Mouse (Mus musculus) heart, postnatal 25 days (tissue): ENCODE measurements around the gene Trim59. TPM values are rescaled to one million over a fixed set of nuclear protein-coding genes. Genes with fewer than 3 reads are reported as not detected.
"Not testable (repeated sequence)": the region's sequence is repeated elsewhere in the genome, so short reads cannot be mapped to it uniquely, and the experiment has no call there.

ENCODE experiments used
- DNase-seq: peaks from one replicate; pipeline ENCODE4 v3.0.0; 2022; ENCODE audit warnings: low spot score
- intact Hi-C: fragments of 180-260 bp; cut with DNase I; formaldehyde crosslinking; loops from one replicate; pipeline ENCODE4 v1.15.1; 2025
- total RNA-seq, 2 experiments: library from RNA; stranded (reverse); gene quantifications; 2 replicates each; pipeline ENCODE4 v1.2.3; 2021

Gene Trim59
- total RNA-seq = 1 to 10 TPM; 2.5 to 2.7 TPM

DNA sequence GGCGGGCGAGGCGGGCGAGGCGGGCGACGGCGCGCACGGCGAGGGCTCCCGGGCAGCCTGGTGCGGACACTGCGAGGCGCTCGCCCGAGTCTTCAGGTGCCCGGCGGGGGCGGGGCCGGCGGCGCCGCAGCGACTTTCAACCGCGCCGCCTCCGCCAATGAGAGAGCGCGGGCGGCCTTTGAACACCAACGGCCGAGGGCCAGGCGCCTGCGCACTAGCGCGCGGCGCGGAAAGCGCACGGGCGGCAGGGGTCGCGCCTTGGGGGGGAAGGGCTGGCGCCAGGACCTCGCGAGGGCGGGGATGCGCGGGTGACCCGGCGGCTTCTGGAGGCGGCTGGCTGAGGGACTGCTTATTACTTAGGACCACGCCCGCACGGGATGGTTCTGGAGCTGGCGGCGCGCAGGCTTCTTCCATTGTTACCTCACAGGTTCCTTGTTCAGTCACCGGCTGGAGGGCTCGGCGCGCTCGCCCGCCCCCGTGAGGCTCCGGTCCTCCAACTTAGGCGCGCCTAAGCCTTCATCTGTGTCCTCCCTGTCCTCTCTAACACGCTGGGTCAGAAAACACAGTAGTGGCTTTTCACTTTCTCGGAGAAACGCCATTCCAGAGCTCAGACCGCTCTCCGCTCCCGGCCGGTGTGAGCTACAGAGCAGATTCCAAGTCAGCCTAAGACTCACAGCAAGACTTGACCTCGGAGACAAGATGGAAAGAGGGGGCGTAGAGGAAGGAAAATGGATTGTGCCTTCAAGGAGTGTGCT lies at the start of gene Trim59:
TSS of gene Trim59 (minus strand) at position 111 of the 755 bp plus-strand sequence.
- DNase-seq = peak; percentile 83
- intact Hi-C loops = loop anchor here (2.0 kb wide), 1 partner anchor 18 kb away; no protein-coding TSS in a partner anchor

DNA sequence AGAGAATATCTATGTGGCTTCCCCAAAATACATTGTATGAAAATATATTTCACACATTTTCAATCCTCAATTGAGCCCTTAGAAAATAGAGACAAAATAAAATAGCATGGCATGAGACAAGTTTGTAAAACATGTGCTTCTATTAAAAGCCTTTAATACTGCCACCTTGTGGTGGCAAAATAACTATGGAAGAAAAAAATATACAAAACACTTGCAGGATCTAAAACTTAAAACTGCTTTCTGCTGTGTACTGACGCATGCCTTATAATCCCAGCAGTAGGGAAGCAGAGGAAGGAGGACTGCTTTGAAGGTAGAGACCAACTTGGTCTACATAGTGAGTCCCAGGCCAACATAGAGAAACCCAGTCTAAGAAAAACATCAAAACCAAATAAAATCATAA lies 19.4 kb upstream of the Trim59 start:
- DNase-seq = no peak
- intact Hi-C loops = loop anchor here (10.0 kb wide), 1 partner anchor 349 kb away; no protein-coding TSS in a partner anchor

DNA sequence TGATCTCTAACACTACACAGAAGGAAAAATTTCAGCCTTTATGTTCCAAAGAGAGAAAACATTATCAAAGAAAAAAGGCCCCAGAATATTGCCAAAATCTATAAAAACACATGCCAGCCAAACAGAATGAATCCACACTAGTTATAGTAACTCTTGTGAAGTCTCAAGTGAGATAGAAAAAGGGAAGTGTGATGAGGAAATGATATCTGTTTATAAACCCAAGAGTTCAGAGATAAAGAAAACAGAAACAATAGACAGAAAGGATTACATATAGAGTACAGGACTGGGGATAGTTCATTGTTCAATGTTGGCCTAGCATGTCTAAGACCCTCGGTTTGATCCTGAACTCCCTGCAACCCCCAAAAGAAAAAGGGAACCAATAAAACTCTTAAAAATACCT lies 18.2 kb upstream of the Trim59 start:
- intact Hi-C loops = loop anchor here (2.0 to 10.0 kb wide), 2 partner anchors 18 to 348 kb away; partner anchors contain the start of gene Trim59
- no peak for DNase-seq

DNA sequence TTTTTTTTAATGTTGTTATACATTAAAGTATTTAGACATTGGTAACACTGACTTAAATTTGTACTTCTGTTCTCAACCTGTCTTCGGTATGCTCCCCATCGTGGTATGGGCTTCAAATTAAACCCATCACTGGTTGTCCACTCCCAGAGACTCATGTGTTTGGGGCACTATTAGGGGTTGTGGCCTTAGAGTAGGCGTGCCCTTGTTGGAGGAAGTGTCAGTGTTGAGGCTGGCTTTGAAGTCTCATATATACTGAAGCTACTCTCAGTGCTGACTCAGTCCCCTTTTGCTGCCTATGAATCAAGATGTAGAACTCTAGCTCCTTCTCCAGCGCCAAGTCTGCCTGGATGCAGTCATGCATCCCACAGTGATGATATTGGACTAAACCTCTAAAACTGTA lies 16.1 kb upstream of the Trim59 start:
- DNase-seq = no peak
- intact Hi-C loops = loop anchor here (10.0 kb wide), 1 partner anchor 346 kb away; no protein-coding TSS in a partner anchor

DNA sequence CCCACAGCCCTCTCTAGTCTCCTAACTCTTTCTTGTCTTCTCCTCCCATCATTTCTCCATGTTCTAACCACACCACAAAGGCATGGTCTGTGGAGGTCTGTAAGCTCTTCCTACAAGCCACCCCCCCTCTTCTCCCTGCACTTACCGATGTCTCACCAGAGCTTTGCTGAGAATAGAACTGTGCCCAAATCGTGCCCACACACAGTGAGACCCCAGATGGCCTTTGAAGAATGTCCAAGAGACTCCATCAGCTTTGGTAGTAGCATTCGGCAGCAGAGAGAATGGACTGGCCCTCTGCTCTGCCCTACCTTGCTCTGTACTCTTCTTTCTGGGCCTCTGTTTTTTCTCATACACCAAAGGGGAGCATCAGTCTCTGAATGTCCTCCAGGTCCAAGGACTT lies 11.3 kb upstream of the Trim59 start:
- DNase-seq = no peak
- intact Hi-C loops = no loop called here

DNA sequence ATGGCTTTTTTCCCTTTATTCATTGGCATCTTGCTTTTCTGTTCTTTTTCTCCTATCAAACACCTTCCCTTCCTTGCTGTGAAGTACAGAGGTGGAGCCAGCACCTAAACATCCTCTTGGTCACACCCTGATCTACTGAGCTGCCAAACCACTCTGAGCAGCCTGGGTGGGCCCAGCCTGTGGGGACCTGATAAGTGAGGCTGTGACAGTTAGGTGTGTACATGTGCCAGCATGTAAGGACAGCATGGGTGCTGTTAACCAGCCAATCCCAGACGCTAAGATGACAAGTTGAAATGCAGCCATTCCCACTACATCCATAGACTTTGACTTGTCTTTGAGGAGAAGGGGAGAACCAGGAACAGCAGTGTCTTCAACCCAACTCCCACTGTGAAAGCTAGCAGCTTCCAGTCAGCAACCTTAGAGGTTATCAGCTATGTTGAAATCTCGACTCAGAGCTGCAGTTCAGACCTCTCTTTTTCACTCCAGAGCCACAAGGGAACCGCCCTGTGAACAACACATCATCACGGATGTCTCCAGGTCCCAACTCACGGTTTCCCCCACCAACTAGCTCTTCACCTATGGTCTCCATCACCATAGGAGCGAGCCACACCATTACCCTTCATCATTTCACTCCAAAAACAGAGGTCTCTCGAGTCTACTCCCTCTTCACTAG lies 10.3 kb upstream of the Trim59 start:
- intact Hi-C loops = no loop called here
- no peak for DNase-seq

DNA sequence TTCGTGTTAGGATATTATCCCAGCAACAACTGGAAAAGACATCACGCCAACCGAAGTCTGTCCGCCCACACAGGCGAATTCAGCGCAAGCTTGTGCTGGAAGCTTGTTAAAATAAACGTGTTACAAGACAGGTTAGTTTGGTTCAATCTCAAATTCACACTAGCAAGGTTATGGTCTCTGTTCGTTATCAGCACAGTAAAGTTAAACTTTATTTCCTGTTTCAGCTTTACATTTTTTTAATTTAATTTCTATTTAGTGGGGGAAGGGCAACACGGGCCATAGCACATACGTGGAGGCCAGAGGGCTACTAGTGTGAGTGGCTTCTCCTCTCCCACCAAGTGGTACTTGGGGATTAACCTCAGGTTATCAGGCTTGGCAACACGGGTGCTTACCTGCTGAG lies 7.3 kb upstream of the Trim59 start:
- intact Hi-C loops = no loop called here
- DNase-seq = no peak

DNA sequence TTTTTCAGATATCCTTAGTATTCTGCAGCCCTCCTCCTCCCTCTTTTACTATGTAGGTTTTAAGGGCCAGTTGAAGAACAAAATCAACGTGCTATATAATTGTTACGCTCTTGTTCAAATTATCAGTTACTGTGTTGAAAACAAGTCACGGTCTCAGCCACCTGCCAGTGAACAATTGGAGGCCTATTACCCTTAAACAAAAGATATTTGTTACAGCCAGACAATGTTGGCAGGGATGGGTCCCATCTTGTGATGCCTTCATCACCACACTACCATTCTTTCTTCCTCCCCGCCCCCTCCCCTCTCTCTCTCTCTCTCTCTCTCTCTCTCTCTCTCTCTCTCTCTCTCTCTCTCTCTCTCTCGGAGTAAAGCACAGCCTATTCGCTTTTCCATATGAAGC lies 4.5 kb upstream of the Trim59 start:
- intact Hi-C loops = no loop called here
- DNase-seq = no peak

DNA sequence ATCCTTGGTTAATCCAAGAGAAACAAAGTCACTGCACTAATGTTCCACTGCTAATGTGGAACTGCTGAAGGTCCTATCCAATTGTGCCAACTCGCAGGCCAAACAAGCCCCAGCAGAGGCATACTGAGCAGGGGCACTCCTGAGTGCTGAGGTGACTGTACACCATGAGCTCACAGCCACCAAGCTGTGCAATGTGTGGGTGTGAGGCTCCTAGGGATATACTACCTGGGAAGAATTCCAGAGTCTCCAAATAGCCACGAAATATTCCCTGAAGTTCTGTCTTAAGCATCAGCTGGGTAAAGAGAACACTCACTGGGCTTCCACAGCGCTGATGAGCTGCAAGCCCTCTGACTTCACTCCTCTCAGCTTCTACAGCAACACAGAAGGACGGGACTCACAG lies 3.1 kb upstream of the Trim59 start:
- no peak for DNase-seq
- intact Hi-C loops = no loop called here

DNA sequence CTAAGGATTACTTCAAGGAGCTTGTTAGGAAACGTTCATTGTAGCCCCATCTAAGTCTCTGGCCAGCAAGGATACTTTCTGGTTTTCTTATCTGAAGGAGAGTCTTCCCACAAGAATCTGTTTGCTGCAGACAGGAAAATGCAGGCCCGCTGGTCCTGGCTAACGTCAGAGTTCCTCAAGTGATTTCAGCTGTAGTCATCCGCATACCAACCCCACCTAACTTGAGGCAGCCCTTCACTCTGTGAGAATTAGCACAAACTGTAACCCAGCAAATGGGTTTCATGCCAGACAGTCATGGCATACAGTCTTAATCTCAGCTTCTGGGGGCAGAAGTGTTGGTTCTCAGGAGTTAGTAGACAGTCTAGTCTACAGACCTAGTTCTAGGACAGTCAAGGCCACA lies 2.0 kb upstream of the Trim59 start:
- intact Hi-C loops = no loop called here
- DNase-seq = no peak

DNA sequence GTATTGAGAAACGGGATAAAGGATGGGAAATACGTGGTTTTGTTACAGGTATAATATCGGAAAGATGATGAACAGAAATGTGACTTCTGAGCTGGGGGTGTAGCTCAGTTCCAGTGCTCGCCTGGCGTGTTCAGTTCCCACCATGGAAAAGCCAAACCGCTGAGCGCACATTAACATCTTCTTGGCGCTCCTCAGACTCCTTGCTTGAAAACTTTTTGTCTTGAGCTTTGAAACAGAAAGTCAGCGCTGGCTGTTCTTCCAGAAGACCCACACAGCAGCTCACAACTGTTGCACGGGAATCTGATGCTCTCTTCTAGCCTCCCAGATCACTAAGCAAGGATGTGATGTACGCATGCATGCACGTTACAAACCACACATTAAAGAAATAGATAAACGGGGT lies 1.2 kb upstream of the Trim59 start:
- intact Hi-C loops = loop anchor here (2.0 kb wide), 1 partner anchor 17 kb away; no protein-coding TSS in a partner anchor

DNA sequence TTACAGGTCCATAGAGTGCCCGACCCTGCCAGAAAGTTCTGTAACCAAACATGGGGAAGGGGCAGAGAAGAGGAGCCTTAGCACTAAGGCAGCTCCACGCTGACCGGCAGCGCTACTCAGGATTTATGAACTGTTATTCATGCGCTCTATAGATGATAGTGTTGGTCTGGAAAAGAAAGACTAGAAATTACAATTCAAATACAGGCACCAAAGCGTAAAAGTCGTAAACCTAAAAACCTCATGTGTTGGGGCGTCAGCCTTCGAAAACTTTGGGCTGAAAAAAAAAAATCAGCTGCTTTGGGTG lies 797 bp upstream of the Trim59 start:
- no peak for DNase-seq
- intact Hi-C loops = loop anchor here (2.0 kb wide), 1 partner anchor 17 kb away; no protein-coding TSS in a partner anchor

More for the DNA sequence above, 1.2 kb upstream of the Trim59 start:
- DNase-seq = no peak

DNA sequence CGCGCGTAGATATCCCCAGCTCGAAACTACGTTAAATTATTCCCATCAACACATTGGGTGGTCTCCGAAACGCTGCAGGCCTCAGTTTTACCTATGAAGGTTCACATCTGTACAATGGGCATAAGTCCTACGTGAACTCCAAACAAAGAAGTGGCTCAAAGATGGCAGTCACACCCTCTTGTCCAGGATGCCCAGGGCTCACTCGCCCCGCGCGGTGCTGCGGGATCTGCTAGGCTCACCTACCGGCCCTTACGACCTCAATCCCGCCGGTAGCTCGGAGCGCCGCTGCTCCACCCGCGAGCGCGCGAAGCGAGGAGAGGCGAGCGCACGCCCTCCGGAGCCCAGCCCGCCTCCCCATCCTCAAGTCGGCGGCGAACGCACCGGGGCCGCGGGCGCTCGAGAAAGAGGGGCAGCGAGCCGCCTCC lies 376 bp downstream of the Trim59 start:
- peak; percentile 2 for DNase-seq
- intact Hi-C loops = loop anchor here (2.0 kb wide), 1 partner anchor 19 kb away; no protein-coding TSS in a partner anchor

DNA sequence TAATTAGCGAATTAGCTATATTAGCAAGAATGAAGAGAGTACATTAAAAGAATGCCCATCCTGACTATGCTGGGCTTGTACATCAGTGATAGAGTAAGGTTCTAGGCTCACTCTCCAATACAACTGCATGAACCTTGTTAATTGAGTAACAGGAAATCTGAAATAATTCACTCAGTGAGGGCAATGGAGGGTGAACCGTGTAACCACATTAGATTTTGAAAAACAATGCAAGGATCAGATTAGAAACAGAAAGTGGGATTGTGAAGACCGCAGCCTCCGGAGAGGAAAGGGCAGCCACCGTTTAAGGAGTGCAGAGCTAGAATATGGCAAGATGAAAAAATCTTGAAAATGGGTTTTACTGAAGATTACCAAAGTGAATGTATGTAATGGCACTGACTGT lies 3.3 kb downstream of the Trim59 start:
- intact Hi-C loops = no loop called here
- no peak for DNase-seq

DNA sequence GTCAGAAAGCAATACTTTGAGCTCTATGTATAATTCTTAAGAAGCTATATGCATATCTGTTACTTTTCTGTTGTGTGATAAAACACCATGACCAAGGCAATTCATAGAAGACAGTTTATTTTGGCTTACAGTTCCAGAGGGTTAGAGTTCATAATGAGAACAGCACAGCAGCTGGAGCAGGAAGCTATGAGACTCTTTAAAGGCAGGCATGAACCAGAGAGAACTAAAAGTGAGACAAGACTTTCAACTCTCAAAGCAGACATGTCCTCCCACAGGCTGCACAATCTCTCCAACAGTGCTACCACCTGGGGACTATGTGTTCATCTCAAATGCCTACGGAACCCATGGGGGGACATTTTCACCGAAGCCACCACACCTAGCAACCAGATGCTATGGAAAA lies 4.5 kb downstream of the Trim59 start:
- intact Hi-C loops = no loop called here
- DNase-seq = no peak

DNA sequence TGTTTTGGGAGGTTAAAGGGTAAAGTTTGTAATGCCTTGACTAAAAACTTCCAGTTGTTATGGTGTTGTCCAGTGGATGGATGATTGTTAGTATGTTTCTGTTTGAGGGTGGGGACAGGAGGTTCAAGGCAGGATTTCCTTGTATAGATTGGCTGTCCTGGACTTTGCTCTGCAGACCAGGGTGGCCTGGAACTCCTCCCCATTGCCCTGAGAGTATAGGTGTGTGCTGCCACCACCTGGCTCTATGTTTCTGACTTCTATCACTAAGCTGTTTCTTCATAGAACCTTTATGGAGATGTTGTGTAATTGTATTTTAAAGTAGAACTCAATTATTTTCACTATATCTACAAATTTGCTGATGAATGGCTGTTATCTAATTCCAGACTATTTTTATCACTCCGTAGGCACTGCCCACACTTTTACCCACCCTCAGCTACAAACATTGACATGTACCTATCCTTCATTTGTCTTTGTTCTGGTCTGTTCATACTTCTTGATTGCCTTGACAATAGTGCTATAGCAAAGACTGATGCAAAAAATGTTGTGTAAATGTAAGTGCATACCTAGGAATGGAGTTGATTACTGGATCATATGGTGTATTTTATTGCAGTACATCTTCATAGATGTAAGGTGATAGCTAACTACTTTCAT lies 18.3 kb downstream of the Trim59 start:
- no peak for DNase-seq
- intact Hi-C loops = no loop called here

DNA sequence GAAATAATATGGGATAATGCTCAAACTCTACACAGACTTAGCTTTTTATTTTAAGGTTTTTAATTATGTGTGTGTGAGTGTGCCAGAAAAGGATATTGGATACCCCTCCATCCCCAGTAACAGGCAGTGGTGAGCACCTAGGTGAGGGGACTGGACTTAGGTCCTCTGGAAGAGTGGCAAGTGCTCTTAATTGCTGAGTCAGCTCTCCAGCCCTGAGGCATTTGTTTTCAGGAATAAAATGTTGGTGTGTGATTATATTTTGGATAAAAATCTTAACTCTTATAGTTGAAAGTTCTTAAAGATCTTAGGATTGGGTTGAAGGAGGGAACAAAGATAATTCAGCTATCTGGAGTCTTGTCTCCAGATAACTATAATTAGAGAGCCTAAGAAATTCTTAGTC lies 23.8 kb downstream of the Trim59 start:
- intact Hi-C loops = no loop called here
- no peak for DNase-seq

DNA sequence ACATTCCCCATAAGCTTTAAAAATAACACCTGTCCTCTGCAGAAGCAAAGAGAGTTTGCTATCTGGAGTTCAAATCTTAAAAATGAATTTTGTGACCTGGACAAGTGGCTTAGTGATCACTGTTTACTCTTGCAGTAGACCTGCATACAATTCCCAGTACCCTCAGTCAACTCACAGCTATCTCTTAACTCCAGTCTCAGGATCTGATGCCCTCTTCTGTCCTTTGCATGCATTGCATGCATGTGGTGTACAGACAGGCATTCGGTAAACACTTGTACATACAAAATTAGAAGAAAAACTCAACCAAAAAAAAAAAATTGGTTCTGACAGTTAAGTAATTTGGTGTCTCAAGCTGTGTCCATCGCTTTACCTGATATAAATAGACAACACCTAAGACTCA lies 24.3 kb downstream of the Trim59 start:
- intact Hi-C loops = no loop called here
- no peak for DNase-seq

DNA sequence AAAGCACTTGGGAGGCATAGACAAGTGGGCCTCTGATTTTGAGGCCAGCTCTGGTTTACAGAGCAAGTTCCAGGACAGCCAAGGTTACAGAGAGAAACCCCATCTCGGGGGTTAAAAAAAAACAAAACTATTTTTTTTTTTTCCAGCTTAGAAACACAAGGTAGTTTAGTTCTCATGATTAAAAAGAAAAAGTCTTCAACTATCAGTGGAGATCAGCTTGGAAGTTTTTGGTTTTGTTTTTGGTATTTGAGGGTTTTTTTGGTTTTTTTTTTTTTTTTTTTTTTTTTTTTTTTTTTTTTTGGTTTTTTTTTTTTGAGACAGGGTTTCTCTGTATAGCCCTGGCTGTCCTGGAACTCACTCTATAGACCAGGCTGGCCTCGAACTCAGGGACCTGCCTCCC lies 25.9 kb downstream of the Trim59 start:
- DNase-seq, intact Hi-C loops: not testable (repeated sequence)

DNA sequence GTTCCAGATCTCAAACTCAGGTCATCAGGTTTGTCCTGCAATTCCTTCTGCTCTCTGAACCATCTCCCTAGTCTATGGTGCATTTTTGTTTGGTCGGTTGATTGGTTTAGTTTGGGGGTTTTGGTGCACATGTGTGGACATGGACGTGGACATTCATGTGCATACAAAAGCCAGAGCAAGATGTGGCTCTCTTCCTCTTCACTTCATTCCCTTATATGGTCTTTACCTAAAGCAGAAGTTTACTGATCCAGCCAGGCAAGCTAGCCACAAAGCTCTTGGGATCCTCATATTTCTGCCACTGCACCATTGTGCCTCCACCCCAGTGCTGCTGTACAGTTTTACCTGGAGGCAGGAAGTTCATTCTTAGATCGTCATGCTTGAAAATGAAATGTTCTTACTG lies 27.4 kb downstream of the Trim59 start:
- intact Hi-C loops = no loop called here
- no peak for DNase-seq

DNA sequence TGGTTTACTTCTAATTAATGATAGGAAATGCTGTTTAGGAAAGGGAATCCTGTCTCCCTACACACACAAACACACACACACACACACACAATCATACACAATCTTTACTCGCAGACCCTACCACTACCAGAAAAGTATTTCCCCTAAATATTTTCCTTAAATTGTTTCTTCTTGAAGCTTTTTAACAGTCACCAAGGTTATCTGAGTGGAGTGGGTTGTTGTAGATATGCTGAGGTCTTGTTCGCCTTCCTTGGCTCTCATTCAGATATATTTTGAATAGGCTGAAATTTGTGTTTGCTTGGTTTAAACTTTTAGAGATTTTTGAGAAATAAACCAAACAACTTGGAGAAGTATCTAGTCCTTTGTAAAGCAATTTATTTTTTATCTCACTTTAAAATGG lies 35.7 kb downstream of the Trim59 start:
- intact Hi-C loops = no loop called here
- no peak for DNase-seq
